Mouse (Mus musculus) embryonic facial prominence, embryonic 12.5 days (tissue): ENCODE results near the gene Glb1l2. TPM values are rescaled to one million over a fixed set of nuclear protein-coding genes. Genes with fewer than 3 reads are reported as not detected.

Source experiments
- ATAC-seq: fragments of 200-750 bp; cut with Nextera tagmentation; 2 replicates; pipeline ENCODE4 v1.8.0; 2017; ENCODE audit not compliant: insufficient number of reproducible peaks, insufficient read depth, low FRiP score, low TSS enrichment
- H3K27ac ChIP-seq: fragments of 300-500 bp; sonication (generic); 2 replicates; pipeline ENCODE4 v1.5.1; 2016; ENCODE audit warnings: mild to moderate bottlenecking
- H3K27me3 ChIP-seq: fragments of 300-500 bp; sonication (generic); 2 replicates; pipeline ENCODE4 v1.6.1; 2016; ENCODE audit warnings: mild to moderate bottlenecking, moderate library complexity
- H3K36me3 ChIP-seq: fragments of 300-500 bp; sonication (generic); 2 replicates; pipeline ENCODE4 v1.6.1; 2016; ENCODE audit warnings: mild to moderate bottlenecking
- H3K4me1 ChIP-seq: fragments of 300-500 bp; sonication (generic); 2 replicates; pipeline ENCODE4 v1.6.1; 2016
- H3K4me2 ChIP-seq: fragments of 300-500 bp; sonication (generic); replicated peaks from 2 replicates; pipeline ENCODE4 v1.6.1; 2016; ENCODE audit warnings: mild to moderate bottlenecking, moderate library complexity
- H3K4me3 ChIP-seq: fragments of 300-500 bp; sonication (generic); 2 replicates; pipeline ENCODE4 v1.5.1; 2016; ENCODE audit warnings: mild to moderate bottlenecking
- H3K9ac ChIP-seq: fragments of 300-500 bp; sonication (generic); 2 replicates; pipeline ENCODE4 v1.6.1; 2016; ENCODE audit warnings: mild to moderate bottlenecking, moderate library complexity
- H3K9me3 ChIP-seq: fragments of 300-500 bp; sonication (generic); 2 replicates; pipeline ENCODE4 v1.6.1; 2016; ENCODE audit warnings: mild to moderate bottlenecking, moderate library complexity
- WGBS: fragments of 180-500 bp; shearing (Covaris S2); methylation state at CpG from one replicate; pipeline ENCODE4 v1.1.7; 2016; 5-methylcytosine and 5-hydroxymethylcytosine counted together
- polyA plus RNA-seq: library from polyadenylated mRNA; unstranded; fragments of >200 nt; fragmentation: Nextera tagmentation; extraction: Ambion mirVana; gene quantifications from 2 replicates; pipeline ENCODE4 v1.2.1, GENCODE M21; 2016

Glb1l2 gene
- polyA plus RNA-seq, 1 experiment from 2014 or later = 5.7 TPM

DNA sequence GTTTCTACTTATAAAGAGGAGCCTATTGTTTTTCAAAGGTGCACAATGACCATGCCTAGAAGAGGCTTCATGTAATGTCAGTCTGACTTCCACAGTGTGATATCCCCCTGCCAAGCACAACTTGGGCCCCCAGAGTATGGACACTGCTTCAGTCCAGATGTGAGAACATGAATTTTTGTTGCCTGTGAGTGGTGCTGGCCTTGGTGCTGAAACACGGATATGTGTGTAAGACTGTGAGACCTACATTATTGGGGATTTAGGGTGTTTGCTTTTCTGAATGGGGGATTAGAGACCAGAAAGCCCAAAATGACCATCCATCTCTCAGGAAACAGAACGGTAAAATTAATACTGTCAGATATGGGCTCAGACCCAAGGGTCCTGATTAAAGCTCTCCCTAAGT is 78.8 kb downstream of the Glb1l2 start:
- no peaks in the 10 kb centered on the region for H3K9me3 ChIP-seq
- no peak overlapping the region for H3K4me3 ChIP-seq
- H3K4me1 ChIP-seq = no peaks in the 10 kb centered on the region
- no peak for ATAC-seq
- no peak overlapping the region for H3K9ac ChIP-seq
- WGBS = 39% methylated on average over 2 of the region's 2 CpGs
- no peak overlapping the region for H3K4me2 ChIP-seq
- H3K27ac ChIP-seq = no peak overlapping the region
- H3K36me3 ChIP-seq = no peaks in the 10 kb centered on the region
- H3K27me3 ChIP-seq = peaks cover 10% of the 10 kb centered on the region

DNA sequence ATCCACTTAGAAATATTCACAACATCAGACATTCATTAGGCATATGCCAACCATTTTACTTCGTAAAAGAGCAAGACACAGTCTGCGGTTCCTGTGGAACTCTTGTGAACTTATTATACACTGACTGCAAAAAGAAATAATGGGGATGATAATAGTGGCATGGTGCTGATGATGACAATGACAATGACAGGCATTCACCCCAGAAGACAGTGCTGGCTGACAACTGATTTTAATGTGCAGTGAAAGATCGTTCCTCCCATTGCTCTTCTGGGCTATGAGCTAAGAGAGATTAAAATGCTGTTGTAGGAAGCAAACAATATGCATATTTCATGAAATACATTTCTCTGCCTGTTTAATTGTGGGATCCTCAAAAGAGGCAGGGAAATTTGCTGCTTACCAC is 80.6 kb downstream of the Glb1l2 start:
- H3K4me3 ChIP-seq = no peak overlapping the region
- ATAC-seq = no peak
- H3K9ac ChIP-seq = no peak overlapping the region
- H3K4me2 ChIP-seq = no peak overlapping the region
- H3K36me3 ChIP-seq = no peaks in the 10 kb centered on the region
- H3K27me3 ChIP-seq = 0 out of 2 replicates have a peak, but pooled peaks cover 3% of the 10 kb centered on the region
- H3K9me3 ChIP-seq = no peaks in the 10 kb centered on the region
- no peaks in the 10 kb centered on the region for H3K4me1 ChIP-seq
- no peak overlapping the region for H3K27ac ChIP-seq
- WGBS = 89% methylated on average over 3 of the region's 3 CpGs

- no peak for ATAC-seq
- Histone ChIP-seq H3K9ac (no peak overlapping the region), H3K9me3 (no peaks in the 10 kb centered on the region), H3K4me2 (no peak overlapping the region), H3K4me1 (no peaks in the 10 kb centered on the region), H3K27me3 (no peaks in the 10 kb centered on the region), H3K36me3 (no peaks in the 10 kb centered on the region), H3K4me3 (no peak overlapping the region), H3K27ac (no peak overlapping the region)
- WGBS = 68% methylated on average over 7 of the region's 7 CpGs
Measured at GRCm38 (mm10) chr9:26721771-26722170, 84.5 kb downstream of the Glb1l2 start.

- H3K27ac ChIP-seq = no peak overlapping the region
- H3K4me2 ChIP-seq = no peak overlapping the region
- no peak overlapping the region for H3K9ac ChIP-seq
- no peaks in the 10 kb centered on the region for H3K9me3 ChIP-seq
- 19% methylated on average over 3 of the region's 3 CpGs for WGBS
- H3K4me3 ChIP-seq = no peak overlapping the region
- H3K27me3 ChIP-seq = no peaks in the 10 kb centered on the region
- H3K4me1 ChIP-seq = no peaks in the 10 kb centered on the region
- ATAC-seq = no peak
- no peaks in the 10 kb centered on the region for H3K36me3 ChIP-seq
Measured at GRCm38 (mm10) chr9:26718388-26718787, 87.9 kb downstream of the Glb1l2 start.

Other genes starting within 250 kb of the Glb1l2 start
- gene B3gat1, start 72.7 kb downstream of the Glb1l2 start, polyA plus RNA-seq = 1.3 and 1.4 TPM in 2 replicates
- not detected in 2 replicates for gene Glb1l3, start 54.4 kb upstream of the Glb1l2 start, polyA plus RNA-seq
- gene Gm1110, start 116.6 kb upstream of the Glb1l2 start, polyA plus RNA-seq = not detected in 2 replicates
- gene Acad8, start 193.1 kb upstream of the Glb1l2 start, polyA plus RNA-seq = 45.8 and 49.8 TPM in 2 replicates
- gene Thyn1, start 193.2 kb upstream of the Glb1l2 start, polyA plus RNA-seq = 151 and 155 TPM in 2 replicates
- 47.6 and 49.3 TPM in 2 replicates for gene Vps26b, start 223.6 kb upstream of the Glb1l2 start, polyA plus RNA-seq
- 33.4 and 35.6 TPM in 2 replicates for gene Ncapd3, start 223.7 kb upstream of the Glb1l2 start, polyA plus RNA-seq